Mouse (Mus musculus): ENCODE results near the gene Ewsr1.
"Not testable (repeated sequence)": the region's sequence is repeated elsewhere in the genome, so short reads cannot be mapped to it uniquely, and the experiment has no call there.

Gene Ewsr1

DNA sequence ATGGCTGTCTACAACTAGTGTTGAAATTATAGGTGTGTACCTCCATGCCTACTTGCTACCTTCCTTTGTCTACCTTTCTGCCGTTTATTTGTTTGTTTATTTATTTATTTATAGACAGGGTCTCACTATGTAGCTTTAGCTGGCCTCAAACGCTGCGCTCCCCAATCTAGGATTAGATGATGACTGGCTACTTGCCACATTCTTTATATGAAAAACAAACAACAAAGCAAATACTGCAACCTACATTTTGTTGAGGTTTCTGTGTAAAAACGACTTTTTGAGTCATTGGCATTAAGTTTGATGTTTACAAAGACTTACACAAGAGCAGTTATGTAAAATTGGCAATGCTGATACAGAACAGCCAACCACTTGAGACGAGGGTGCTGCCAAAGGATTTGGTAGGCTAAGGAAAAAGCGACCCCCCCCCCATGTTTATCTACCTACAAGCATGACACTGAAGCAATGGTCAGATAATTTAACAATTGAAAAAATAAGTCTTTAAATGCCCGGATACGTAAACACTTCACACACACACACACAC lies 2.5 kb downstream of the Ewsr1 start:
- DNase-seq (ENCODE audit: low spot score in 2 of 2): no peak

DNA sequence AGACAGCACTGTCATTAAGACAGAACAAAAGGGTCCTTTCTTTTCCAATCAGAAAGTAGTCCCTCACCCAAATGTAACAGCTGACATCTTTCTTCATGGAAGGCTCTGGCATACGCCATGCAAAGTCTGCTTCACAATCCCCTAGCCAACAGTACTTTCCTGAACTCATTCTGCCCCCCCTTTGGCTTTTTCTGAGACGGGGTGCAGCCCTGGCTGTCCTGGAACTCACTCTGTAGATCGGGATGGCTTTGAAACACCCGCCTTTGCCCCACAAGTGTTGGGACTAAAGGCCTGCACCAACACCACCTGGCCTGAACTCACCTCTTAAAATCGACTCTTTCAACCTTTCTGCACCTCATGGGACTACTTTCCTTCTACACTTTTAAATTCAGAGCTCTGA lies 3.2 kb downstream of the Ewsr1 start:
- DNase-seq (ENCODE audit: low spot score in 2 of 2): no peak

DNA sequence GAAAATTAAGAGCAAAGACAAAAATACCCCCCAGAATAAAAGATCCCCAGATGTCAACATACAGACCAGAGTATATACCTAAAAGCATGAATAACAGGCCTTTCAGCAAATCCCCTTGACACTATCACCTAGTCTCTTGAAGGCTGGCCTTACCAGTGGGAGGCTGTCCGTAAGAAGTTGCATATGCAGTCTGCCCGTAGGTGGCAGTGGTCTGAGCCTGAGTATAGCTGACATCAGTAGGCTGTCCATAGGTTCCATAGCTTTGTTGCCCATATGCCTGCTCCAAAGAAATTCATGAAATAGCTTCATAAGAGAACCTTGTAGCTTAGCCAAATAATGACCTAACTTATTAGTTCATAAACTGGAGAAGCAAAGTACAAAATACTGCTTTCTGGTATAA lies 7.4 kb downstream of the Ewsr1 start:
- DNase-seq (ENCODE audit: low spot score in 2 of 2): no peak

DNA sequence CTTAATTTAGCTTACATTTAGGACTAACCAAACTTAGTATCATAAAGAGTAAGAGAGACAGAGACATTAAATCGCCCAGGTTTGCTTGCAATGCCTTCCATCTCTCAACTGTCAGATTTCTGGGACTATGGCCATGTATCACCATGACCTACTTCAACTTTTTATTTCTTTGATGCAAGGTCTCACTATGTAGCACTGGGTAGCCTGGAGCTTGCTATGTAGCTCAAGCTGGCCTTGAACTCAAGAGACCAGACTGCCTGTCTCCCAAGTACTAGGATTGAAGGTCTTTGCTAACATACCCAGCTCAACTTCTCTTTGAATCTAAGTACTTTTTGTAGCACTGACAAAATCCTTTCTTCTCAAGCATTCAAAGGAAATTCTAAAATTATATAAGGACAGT lies 9.9 kb downstream of the Ewsr1 start:
- DNase-seq (ENCODE audit: low spot score in 2 of 2): no peak

DNA sequence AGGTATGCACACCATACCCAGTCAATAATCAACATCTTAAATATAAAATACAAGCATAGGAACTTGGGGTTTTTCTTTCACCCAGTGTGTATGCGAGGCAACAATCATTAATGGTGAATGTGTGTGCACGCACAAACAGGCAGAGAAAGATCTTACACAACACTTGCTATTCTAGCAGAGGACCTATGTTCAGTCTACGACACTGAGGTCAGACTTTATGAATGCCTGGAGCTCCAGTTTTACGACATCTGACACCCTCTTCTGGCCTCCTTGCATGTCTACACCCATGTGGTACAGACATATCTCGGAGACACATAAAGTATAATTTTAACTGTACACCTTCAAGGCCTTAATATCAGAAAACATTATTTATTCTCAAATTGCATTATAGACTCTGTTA lies 22.2 kb downstream of the Ewsr1 start:
- DNase-seq (ENCODE audit: low spot score in 2 of 2): not testable (repeated sequence)

DNA sequence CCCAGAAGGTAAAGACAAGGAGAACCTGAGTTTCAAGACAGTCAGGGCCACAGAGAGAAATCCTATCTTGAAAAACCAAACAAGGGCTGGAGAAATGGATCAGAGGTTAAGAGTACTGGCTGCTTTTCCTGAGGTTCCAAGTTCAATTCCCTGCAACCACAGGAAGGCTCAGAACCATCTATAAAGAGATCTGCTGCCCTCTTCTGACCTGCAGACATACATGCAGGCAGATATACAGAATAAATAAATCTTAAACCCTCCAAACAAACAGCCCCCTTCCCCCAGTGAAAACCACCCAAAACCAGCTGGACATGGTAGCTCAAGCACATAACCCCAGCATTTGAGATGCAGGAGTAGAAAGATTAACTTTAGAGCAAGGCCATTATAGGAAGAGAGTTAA lies 23.3 kb downstream of the Ewsr1 start:
- DNase-seq (ENCODE audit: low spot score in 2 of 2): no peak

DNA sequence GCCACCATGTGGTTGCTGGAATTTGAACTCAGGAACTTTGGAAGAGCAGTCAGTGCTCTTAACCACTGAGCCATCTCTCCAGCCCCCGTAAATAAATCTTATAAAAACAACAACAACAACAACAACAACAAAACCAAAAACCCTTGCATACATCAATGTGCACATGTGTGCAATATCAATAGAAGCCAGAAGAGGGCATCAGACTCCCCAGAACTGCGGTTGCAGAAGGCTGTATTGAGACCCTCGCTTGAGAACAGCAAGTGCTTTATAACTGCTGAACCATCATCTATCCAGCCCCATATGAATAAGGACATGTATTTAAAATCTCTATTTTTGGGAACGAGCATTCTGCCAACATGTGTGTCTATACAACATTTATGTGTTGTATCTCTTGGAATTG lies 24.2 kb downstream of the Ewsr1 start:
- no peak for DNase-seq (ENCODE audit: low spot score in 2 of 2)

DNA sequence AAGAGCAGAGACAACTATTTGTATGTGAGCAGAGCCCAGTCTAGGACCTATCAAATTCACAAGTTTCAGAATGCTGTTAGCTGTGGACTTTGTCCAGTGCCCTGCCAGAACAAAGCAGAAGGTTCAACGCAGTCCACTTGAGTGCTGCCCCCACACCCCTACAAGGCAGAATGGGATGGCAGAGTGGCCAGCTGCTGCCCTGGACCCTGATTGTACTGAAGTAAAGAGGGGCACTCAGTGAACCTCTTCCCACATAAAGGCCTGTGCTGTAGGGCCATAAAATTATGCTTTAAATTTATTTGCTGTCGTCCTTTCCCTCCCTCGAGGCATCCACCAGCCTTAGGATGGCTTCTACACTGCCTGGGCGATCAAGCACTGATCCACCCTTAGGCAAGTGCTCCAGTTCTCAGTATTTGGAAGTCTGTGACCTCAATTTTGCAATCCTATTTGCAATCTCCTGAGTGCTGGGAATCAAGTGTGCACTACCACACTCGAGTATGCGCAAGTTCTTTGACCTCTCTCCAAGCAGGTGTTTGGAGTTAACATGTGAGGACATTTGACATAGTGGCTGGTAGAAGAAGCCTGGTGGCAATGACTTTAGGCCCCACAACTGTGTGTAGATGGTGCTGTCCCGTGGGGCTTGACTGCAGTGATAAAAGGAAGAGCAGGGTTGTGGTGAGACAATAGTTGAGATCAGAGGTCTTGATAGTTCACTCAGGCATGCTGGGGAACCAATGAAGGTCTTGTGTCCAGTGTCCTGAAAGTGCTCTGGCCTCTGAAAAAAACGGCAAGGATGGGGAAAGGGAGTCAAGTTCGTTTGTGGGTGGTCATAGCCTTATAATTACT lies 30.7 kb downstream of the Ewsr1 start:
- DNase-seq (ENCODE audit: low spot score in 2 of 2): no peak

DNA sequence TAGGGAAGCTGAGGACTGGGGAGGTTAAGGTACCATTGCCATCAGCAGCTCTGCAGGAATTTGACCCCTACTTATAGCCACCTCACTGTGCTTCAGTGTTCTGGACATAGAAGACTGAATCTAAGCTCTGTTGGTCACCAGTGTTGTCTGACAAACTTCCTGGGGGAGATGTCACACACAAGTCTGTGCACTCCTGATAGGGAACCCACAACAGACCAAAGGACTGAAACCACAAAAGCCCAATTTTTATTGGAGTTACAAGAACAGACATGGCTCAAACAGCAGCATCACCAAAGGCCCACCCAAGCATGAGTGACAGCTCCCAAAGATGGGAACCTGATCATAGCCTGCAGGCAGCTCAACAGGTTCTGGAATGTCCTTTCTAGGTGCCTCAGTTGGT lies 32.0 kb downstream of the Ewsr1 start:
- no peak for DNase-seq (ENCODE audit: low spot score in 2 of 2)

DNA sequence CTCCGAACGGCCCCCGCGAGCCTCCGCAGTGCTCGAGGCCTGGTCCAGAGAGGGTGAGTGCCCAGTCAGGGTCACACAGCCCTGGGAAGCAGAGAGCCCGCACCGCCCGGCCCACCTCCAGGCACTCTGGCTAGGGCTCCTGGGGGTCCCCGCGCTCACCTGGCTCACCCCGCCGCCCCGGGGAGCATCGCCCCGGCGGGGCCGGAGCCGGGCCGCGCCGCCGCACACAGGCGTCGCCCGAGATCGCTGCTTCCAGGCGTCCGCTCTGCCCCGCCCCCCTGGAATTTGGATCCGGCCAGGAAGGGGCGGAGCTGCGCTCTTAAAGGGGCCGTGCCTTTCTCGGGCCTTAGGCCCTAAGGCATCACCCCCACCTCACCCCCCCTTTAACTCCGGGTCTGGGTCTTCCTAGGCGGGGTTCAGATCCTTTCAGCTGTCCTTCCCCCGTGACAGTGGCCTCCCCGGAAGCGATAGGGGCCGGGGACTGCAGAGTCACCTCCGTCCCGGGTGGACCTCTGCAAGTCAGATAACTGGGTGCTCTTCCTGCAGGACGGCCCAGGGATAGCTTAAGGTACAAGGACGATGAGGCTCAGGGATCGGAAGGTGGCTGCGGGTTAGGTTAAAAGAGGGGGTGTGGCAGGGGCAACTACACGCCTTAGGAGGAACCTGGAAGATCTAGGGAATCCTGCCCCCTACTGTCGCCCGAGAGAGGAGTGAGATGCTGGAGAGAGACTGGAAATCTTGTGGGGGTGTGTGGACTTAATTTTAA lies 33.8 kb downstream of the Ewsr1 start, which contains the start of gene Gas2l1:
Gene Gas2l1, minus strand, starts transcription at position 272 of the 766 bp plus-strand sequence.
- DNase-seq (ENCODE audit: low spot score in 2 of 2): peak; percentile 75 to 84

DNA sequence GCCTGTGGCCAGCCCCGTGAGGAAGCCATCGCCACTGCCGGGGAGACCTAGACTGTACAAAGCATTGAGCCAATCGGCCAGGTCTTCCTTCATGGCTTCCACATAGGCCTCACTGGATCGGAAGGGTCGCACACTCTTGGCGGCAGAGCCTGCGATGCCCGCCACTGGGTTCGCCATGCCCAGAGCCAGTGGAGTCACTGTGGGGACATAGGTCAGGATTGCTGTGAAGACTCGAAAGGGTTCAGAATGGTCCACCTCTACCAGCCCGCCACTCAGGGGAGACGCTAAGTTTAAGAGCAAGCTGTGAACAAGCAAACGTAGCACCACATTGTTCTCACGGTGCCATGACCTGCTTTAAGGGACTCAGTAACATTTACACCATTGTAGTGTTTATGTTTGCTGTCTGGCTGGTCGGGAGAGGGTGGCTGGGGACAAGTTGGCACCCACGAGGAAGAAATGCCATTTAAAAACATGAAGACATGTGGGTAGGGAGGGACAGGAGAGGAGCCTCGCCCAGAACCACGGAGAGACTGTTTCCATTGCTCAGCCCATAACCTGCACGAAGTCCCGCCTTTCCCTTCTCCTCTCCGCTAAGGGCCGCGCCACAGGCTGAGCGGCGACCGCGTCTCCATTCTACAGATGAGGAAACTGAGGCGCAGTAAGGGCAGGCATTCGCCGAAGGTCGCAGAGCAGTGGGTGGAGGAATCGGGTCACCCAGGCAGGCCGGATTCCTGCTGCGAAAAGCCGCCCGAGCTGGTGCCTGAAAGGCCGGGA lies 34.6 kb downstream of the Ewsr1 start:
- DNase-seq (ENCODE audit: low spot score in 2 of 2): no peak

DNA sequence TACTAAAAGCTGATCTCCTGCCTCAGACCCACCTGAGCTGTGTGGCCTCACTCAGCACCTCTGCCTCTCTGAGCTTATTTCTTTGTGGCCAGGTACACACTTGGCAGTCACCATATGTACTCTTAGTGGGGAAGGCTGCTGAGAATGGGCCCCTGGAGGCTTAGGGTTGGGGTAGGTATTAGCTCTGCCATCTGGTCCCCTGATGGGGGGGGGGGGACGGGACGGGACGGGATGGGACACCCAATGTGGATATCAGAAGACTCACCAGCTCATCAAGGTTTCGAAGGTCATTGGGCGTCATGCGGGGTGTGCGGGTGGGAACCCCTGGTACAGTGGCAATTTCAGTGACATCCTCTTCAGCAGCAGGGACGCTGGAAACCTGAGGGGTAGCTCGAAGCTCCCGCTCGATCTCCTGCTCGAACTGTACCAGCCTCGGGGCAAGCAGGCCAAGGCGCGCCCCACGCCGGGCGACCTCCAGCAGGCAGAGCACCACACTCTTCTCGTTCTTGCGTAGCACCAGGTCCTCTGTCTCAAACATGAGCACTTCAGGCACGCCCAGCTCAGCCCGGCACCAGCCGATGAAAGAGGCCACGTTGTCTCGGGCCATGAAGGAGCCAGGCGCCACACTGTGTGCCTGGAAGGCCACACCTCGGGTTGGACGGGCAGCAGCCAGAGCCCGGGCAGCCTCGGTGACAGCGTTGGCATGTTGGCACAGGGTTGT lies 35.3 kb downstream of the Ewsr1 start:
- no peak for DNase-seq (ENCODE audit: low spot score in 2 of 2)

DNA sequence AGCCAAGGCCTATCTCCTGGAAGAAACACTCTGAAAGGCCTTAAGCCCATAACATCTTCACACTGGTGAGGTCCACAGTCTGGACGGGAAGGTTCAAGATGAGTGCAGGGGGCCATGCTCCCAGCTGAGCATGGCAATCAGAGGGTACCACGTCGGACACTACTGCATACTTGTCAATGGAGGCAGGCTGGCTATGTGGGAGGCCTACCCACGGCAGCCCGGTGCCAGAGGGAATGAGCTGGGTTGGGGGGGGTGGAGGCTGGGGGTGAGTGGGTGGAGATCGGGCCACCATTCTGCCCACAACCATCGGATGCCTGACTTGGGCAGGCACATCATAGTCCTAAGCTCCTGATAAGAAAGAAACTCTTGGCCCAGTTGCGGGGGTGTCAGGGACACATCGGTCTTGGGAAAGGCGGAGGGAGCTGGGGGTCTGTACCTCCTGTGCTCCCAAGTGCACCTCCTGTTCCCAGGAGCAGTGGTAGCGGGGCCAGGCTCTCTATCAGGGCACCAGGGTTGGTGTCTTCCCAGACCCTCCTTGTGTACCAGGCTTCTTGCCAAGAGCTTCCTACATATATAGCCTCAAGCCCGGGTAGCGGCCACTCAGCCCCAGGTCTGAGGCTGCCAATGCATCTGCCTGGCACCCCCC lies 36.1 kb downstream of the Ewsr1 start:
- DNase-seq (ENCODE audit: low spot score in 2 of 2): peak in 1 of 2 experiments; percentile 26

DNA sequence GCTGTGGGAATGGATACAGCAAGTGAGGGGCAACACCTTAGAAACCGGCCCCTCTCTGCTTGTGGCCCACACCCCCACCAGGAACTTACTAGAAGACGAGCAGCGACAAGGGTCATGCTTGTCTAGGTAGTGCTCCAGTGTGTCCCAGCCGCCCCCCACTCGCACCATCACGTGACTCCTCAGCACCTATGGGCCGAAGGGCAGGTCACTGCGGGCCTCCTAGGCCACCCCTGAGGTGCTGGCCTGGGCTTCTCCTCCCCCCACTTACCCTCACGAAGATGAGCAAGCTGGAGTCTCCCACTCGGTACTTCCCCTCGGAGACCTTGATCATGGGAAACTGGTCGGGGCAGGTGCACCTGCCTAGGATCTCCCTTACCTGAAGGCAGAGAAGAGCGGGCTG lies 36.7 kb downstream of the Ewsr1 start:
- no peak for DNase-seq (ENCODE audit: low spot score in 2 of 2)

DNA sequence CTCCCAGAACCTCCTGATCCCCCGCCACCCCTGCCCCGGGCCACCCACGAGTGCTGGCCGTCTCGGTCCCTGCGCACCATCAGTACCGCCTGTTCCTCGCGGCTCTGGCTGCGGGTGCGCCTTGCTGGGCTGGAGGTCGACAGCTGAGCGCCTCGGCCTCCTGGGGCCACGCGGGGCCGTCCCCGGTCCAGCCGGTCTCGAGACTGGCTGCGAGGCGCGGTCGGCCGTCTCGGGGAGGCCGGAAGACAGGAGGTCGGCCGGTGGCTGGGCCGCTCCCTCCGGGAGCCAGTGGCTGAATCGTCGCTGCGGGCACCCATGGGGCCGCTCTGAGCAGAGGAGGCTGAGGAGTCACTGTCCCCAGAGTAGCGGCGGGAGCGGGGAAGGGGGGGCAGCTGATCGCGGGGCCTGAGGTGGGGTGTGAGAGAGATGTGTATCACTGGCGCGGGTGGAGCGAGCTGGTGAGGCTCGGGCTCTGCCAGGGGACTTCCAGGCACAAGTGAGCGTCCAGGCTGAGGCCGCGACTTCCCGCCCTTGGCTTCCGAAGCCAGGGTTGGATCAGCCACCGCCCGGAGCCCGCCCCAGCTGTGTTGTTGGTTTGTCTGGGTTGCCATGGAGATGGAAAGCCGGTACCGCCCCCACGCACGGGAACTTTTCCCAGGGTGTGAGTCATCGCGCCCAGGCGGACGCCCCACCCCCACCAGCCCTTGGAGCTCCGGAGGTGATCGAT lies 37.5 kb downstream of the Ewsr1 start:
- peak; percentile 92 to 93 for DNase-seq (ENCODE audit: low spot score in 2 of 2)

DNA sequence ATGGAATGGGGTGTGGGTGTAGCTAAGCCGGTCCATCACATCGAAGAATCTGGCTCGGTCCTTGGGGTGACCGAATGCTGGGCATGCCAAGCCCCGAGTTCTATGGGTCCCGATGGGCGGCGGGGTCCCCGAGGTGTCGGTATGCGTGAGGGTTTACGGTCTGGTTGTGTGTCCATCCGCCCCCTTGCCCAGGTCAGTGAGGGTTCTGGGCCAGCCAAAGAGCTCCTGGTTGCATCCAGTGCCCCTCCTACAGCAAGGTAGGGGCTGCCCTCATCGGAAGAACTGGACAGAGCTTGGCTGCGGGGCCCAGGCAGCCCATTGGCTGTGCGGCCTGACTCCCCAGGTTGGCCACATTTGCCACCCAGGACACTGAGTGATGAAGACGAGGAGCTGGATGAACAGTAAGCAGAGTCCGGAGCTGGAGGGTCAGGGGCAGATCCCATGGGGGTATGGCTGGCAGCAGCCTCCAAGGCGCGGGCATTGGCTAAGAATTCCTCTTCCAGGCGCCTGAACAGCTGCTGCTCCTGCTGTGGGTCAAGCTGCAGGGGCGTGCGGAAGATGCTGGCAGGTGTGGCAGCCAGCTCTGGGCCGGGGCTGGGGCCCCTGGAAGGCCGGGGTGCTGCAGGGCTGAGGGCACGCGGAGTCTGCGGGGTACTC lies 38.2 kb downstream of the Ewsr1 start:
- no peak for DNase-seq (ENCODE audit: low spot score in 2 of 2)

DNA sequence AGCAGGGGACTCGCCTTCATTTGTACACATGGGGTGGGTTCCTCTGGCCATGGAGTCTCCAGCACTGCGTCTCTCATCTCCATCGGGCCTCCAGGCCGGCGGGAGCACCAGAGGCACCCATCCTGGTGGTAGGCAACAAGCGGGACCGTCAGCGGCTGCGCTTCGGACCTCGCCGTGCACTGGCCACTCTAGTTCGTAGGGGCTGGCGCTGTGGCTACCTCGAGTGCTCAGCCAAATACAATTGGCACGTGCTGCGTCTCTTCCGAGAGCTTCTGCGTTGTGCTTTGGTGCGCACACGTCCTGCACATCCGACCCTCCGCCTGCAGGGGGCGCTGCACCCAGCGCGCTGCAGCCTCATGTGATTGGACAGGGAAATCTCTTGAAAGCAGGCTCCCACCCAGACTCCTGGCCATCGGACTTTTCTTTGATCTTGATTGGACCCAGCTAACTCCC lies 39.3 kb downstream of the Ewsr1 start:
- peak in 1 of 2 experiments; percentile 65 for DNase-seq (ENCODE audit: low spot score in 2 of 2)

DNA sequence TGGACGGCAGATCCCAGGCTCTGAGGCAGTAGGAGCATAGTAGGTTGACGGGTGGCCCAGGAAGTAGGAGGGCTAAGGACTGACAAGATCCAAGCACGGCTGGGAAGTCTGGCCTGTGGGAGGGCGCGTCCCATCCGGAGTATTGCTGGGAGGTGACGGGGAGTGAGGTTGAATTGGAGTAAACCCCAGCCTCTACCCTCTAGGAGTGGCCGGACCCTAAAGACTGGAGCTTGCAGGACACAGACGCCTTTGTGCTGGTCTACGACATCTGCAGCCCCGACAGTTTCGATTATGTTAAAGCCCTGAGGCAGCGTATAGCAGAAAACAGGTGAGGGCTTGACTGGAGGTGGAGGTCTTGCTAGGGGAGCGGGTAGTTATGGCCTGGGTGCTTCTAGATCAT lies 39.8 kb downstream of the Ewsr1 start:
- DNase-seq (ENCODE audit: low spot score in 2 of 2): no peak

DNA sequence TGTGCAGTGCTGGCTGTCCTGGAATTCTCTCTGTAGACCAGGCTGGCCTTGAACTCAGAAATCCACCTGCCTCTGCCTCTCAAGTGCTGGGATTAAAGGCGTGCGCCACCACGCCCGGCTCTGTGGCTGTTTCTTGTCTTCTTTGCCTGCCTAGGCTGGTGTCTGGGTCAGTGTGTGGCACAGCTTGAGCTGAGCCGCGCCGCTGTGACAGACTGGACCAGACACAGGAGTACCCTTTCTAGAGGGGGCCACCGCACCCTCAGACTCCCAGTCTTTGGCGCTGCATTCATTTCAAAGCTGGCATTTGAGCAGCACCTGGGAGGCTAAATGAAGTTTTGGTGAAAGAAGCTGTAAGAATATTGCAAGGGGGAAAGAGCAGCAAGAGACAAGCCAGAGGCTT lies 40.3 kb downstream of the Ewsr1 start:
- DNase-seq (ENCODE audit: low spot score in 2 of 2): no peak
